Mouse (Mus musculus) liver, postnatal 0 days (tissue): ENCODE data around the gene Grrp1.

ENCODE experiments used
- CTCF ChIP-seq: sonication (generic); IDR thresholded peaks from 2 replicates; pipeline ENCODE4 v1.5.1; 2016; ENCODE audit warnings: antibody characterized with exemption, low read depth
- EP300 ChIP-seq: IDR thresholded peaks from 2 replicates; pipeline ENCODE4 v1.6.1; 2016; ENCODE audit warnings: antibody characterized with exemption, low read depth, mild to moderate bottlenecking

GRCm38 (mm10) chr4:134286226-134287167, 32.6 kb upstream of the Grrp1 start:
- no peak for TF ChIP-seq CTCF
- TF ChIP-seq EP300: no peak
